Mouse (Mus musculus): ENCODE data around the gene Icosl. TPM values are rescaled to one million over a fixed set of nuclear protein-coding genes. Genes with fewer than 3 reads are reported as not detected.
"Not testable (repeated sequence)": the region's sequence is repeated elsewhere in the genome, so short reads cannot be mapped to it uniquely, and the experiment has no call there.

The Icosl gene
- total RNA-seq, 2 experiments from 2014 or later, result 1.3 to 1.5 TPM

DNA sequence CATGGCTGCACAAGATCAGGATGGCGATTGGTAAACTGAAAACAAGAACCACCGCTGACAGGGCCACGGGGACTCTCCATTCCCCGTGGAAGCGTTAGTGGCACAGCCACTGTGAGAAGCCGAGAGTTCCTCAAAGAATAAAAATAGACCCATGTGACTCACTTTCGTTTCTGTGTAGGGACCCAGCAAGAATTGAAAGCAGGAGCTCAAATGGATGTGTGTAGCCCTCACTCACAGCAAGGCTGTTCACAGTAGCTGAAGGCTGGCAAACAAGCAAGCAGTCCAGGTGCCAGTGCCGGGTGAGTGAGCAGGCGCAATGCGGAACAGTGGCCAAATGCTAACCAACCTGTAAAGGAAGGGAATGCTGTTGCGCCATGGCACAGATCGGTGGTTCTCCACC lies 36.4 kb downstream of the Icosl start:
- no peak for DNase-seq (ENCODE audit: low spot score)

GRCm38 (mm10) chr10:78114521-78115092 lies 45.5 kb downstream of the Icosl start:
- no peak for DNase-seq (ENCODE audit: low spot score)

DNA sequence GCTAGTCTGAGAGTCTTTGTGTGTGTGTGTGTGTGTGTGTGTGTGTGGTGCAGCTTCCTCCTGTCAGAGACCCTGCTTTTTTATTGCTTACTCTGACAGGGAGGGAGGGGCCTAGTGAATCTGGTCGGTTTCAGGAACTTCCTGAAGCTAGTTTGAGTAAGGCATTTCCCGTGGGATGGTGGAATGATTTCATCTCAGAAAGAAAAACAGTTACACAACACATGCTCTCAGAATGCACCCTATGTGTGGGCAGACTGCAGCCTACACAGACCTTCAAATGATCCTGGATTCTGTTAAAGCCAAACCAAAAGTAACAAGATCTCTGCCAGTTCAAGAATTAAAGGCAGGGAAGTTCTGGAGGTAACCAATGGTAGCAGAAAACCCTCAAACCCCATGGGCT lies 46.1 kb downstream of the Icosl start:
- DNase-seq (ENCODE audit: low spot score), result no peak

GRCm38 (mm10) chr10:78119422-78119821 lies 50.3 kb downstream of the Icosl start:
- no peak for DNase-seq (ENCODE audit: low spot score)

DNA sequence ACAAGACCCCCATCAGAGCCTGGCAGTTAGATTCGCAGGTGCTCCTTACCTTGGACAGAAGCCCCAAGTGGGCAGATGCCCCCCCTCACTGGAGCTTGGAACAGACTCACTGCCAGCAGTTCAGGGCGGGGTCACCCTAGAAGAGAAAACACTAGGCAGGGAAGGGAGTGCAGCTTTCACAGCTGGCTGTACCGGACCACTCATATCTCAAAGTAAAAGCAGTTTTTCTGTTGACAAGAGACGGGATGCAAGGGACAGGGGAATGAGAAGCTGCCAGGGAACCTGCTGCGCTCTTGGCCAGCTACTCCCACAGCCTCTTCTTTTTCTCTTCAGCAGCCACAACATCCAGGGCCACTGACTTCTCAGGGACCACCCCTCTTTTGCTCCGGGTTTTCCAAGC lies 55.0 kb downstream of the Icosl start:
- DNase-seq (ENCODE audit: low spot score), result not testable (repeated sequence)

DNA sequence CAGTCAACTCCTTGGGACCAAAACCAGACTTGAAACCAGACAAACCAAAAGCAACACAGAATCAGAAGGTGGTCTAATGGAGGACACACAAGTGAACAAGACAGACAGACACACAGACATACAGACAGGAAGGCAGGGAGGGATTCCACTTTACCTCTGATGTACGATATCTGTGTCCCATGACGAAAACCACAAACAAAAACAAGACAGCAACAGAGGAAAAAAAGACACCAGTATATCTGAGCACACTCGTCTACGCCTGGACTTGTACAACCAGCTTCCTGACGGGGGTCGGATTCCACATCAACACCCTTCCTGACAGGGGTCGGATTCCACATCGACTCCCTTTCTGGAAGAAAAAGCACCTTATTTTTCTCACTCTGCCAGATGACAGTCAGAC lies 56.0 kb downstream of the Icosl start:
- not testable (repeated sequence) for DNase-seq (ENCODE audit: low spot score)

DNA sequence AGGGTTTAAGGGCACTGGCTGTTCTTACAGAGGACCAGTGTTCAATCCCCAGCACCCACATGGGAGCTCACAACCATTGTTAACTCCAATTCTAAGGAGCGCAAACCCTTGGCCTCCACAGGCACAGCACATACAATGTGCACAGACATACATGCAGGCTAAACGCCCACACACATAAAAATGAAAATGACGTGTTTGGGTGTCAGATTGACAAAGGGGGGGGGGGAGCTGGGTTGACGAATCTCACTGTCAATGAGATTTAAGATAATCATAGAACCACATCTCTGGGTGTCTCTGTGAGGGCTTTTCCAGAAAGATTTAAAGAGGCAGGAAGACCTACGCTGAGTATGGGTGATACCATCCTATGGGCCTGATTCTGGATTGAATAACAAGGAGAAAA lies 57.2 kb downstream of the Icosl start:
- no peak for DNase-seq (ENCODE audit: low spot score)

- no peak for DNase-seq (ENCODE audit: low spot score)
These were observed 58.2 kb downstream of the Icosl start for GRCm38 (mm10) chr10:78127046-78127870.

GRCm38 (mm10) chr10:78127931-78128330 lies 58.8 kb downstream of the Icosl start:
- no peak for DNase-seq (ENCODE audit: low spot score)

DNA sequence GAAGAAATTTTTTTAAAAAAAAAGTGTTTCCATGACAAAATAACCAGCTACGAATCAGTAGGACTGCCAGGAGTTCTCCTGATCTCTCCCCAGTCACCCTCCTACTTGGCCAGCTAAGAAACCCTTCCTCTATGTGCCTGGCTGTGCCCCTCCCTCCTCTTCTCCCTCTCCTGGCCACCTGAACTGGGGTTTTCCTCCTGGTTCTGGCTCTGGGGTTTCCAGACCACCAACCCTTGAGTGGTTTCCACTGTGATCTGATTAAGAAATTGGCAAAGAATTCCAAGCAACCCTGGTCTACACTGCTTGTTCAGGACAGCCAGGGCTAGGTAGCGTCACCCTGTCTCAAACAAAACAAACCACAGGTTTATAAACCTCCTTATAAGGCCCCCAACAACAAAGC lies 59.5 kb downstream of the Icosl start:
- no peak for DNase-seq (ENCODE audit: low spot score)

GRCm38 (mm10) chr10:78129423-78129822 lies 60.3 kb downstream of the Icosl start:
- no peak for DNase-seq (ENCODE audit: low spot score)

- no peak for DNase-seq (ENCODE audit: low spot score)
These were observed 60.9 kb downstream of the Icosl start for GRCm38 (mm10) chr10:78129998-78130397.

Other genes starting within 250 kb of the Icosl start
- not detected for gene Krtap10-4, start 242.2 kb upstream of the Icosl start, total RNA-seq (2021)
- gene Krtap10-10, start 233.4 kb upstream of the Icosl start, total RNA-seq (2021), result not detected
- not detected for gene Gm36176, start 222.5 kb upstream of the Icosl start, total RNA-seq (2021)
- gene Gm10318, start 216.4 kb upstream of the Icosl start, total RNA-seq (2021), result not detected
- not detected for gene Gm3285, start 207.3 kb upstream of the Icosl start, total RNA-seq (2021)
- gene Lrrc3, start 166.8 kb upstream of the Icosl start, total RNA-seq (2021), result under 1 TPM; 0.23 to 0.28 TPM
- under 1 TPM; 0.07 to 0.26 TPM for gene Trpm2, start 98.7 kb upstream of the Icosl start, total RNA-seq (2021)
- 1 to 10 TPM; 4.1 to 4.6 TPM for gene 1810043G02Rik, start 90.8 kb upstream of the Icosl start, total RNA-seq (2021)
- 1 to 10 TPM; 5.9 to 7.0 TPM for gene Pfkl, start 59.2 kb upstream of the Icosl start, total RNA-seq (2021)
- gene Dnmt3l, start 27.4 kb upstream of the Icosl start, total RNA-seq (2021), result not detected
- not detected for gene Aire, start 25.7 kb upstream of the Icosl start, total RNA-seq (2021)
- 100 to 1,000 TPM; 258 to 262 TPM for gene D10Jhu81e, start 100.5 kb downstream of the Icosl start, total RNA-seq (2021)
- gene Pwp2, start 115.8 kb downstream of the Icosl start, total RNA-seq (2021), result 10 to 100 TPM in 1 of 2 experiments, 1 to 10 TPM in 1; 9.5 to 10.7 TPM
- 10 to 100 TPM; 37.9 to 41.4 TPM for gene Trappc10, start 175.3 kb downstream of the Icosl start, total RNA-seq (2021)